ENCODE assay signal across 14 mouse cellular contexts in genomic region chr12:84863196-84863595, GRCm38 (mm10).
"Had no signal": no experiment of that assay in that cellular context is flagged by ENCODE, and none has a peak within 500 bp of the region (broad histone marks: within the 10 kb centered on the region; RNA-seq: fewer than 3 reads in every experiment).

No protein-coding gene starts in this region.

- H3K27me3 ChIP-seq: intestine, embryonic 15.5 days; lung, embryonic 15.5 days; midbrain, embryonic 13.5 days had no signal

- H3K4me3 ChIP-seq: intestine, embryonic 15.5 days; limb, embryonic 12.5 days; liver, embryonic 13.5 days; lung, embryonic 15.5 days; megakaryocyte, embryonic 14.5 days; midbrain, embryonic 13.5 days had no signal

- H3K9ac ChIP-seq: intestine, embryonic 15.5 days; limb, embryonic 12.5 days; liver, embryonic 13.5 days; liver, postnatal 0 days; lung, embryonic 15.5 days; midbrain, embryonic 13.5 days had no signal

- H3K4me1 ChIP-seq: midbrain, embryonic 13.5 days had no signal

- DNase-seq: kidney, adult 18-20 months; kidney, postnatal 10 days; kidney, postnatal 4 days; liver; liver, embryonic 13.5 days; liver, postnatal 0 days; lung, postnatal 14 days; thymus, postnatal 4 days had no signal

- ATAC-seq: intestine, embryonic 15.5 days; liver, postnatal 0 days; midbrain, embryonic 13.5 days had no signal

- H3K36me3 ChIP-seq: intestine, embryonic 15.5 days; limb, embryonic 12.5 days; liver, embryonic 13.5 days; lung, embryonic 15.5 days; midbrain, embryonic 13.5 days had no signal

- H3K27ac ChIP-seq: intestine, embryonic 15.5 days; liver, embryonic 13.5 days; lung, embryonic 15.5 days; macrophage; midbrain, embryonic 13.5 days had no signal

- H3K9me3 ChIP-seq: intestine, embryonic 15.5 days; limb, embryonic 12.5 days; liver, embryonic 13.5 days; lung, embryonic 15.5 days; megakaryocyte, embryonic 14.5 days; midbrain, embryonic 13.5 days had no signal

- H3K4me2 ChIP-seq: intestine, embryonic 15.5 days; limb, embryonic 12.5 days; liver, embryonic 13.5 days; lung, embryonic 15.5 days; midbrain, embryonic 13.5 days had no signal
